Mouse (Mus musculus) brain, embryonic 14.5 days (tissue): Measurements from ENCODE around the gene Cux2.

Source experiments
- CTCF ChIP-seq: fragments of 200-500 bp; IDR thresholded peaks from 2 replicates; pipeline ENCODE4 v1.5.1; 2012; ENCODE audit warnings: inconsistent platforms, mild to moderate bottlenecking, moderate library complexity, borderline replicate concordance; ENCODE audit not compliant: insufficient read depth, insufficient read length; ENCODE audit errors: extremely low read depth
- POLR2A ChIP-seq: fragments of 200-500 bp; IDR thresholded peaks from 2 replicates; pipeline ENCODE4 v1.6.1; 2012; ENCODE audit warnings: mild to moderate bottlenecking, inconsistent platforms, borderline replicate concordance; ENCODE audit not compliant: poor library complexity, insufficient read depth, insufficient read length, severe bottlenecking; ENCODE audit errors: extremely low read depth

GRCm38 (mm10) chr5:122053587-122053986 lies 3.7 kb upstream of the Cux2 start:
- TF ChIP-seq POLR2A, result no peak
- TF ChIP-seq CTCF, result no peak
